Mouse (Mus musculus) kidney, postnatal 4 days (tissue): ENCODE measurements around the gene Tldc2.

ENCODE experiments used
- DNase-seq, 2 experiments: peaks; one replicate each; pipeline ENCODE4 v3.0.0; 2021; ENCODE audit warnings: mixed read lengths in 2 of 2

The Tldc2 gene

DNA sequence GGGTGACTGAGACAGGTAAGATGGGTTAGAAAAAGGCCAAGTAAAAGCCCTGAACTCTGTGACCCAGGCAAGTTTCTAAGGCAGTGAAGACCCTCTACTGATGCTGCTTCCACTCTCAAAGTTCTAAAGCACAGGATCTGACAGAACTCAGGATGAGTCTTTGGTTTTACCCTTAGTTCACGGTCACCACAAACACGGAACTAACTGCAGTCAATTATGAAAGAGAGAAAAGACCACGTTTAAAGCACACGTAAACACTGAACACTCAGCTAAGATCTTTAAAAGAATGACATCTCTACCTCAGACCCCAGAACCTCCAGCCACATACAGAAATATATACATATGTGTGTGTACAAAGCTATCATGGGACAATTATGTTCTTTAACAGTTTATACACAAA is 42.2 kb downstream of the Tldc2 start:
- no peak for DNase-seq

DNA sequence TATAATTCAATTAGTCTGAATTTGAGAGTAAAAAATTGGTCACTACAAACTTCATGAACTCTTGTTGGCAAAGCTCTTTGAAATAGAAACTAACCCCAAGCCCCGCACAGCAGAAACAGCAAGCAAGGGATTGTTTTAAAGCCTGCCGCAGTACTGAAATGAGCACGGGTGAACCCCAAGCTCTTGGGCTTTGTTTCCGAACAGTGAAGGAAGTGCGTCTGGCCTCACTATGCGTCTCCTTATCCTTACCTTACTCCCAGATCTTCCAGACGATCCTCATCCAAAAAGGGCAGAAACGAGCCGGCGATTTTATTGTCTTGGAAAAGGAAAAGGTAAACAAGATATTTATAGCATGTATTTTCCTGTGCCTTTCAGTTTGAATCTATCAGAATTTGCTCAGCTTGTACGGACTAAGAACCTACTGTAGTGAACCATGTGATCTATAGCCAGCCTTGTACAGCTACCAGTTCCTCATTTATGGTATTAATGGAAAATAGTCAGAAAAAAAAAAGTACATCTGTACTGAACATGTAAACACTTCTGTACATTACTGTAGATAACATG is 42.8 kb downstream of the Tldc2 start:
- DNase-seq, result no peak

DNA sequence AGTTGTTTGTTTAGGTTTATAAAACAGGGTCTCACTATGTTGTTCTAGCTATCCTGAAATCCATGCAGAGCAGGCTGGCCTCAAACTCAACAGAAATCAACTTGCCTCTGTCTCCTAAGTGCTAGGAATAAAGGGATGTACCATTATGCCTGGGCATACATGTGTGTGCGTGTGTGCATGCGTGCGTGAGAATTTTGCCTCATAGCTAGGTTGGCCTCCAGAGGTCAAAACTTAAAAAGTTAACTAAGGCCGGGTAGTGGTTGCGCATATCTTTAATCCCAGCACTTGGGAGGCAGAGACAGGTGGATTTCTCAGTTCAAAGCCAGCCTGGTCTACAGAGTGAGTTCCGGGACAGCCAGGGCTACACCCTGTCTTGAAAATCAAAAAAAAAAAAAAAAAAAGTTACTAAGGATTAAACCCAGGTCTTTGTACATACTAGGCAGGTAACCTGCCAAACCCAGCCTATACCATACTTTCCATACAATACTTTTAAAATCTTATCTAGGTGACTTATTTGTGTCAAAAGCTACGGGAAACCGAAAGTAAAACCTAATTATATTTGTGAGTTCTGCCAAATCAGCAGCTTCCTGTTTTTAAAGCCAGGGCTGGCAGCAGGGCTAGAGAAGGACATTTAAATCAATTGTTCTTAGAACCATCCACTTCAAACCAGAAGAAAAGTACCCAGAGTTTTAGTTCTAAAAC is 44.1 kb downstream of the Tldc2 start:
- DNase-seq, result peak in 1 of 2 experiments; percentile 10

DNA sequence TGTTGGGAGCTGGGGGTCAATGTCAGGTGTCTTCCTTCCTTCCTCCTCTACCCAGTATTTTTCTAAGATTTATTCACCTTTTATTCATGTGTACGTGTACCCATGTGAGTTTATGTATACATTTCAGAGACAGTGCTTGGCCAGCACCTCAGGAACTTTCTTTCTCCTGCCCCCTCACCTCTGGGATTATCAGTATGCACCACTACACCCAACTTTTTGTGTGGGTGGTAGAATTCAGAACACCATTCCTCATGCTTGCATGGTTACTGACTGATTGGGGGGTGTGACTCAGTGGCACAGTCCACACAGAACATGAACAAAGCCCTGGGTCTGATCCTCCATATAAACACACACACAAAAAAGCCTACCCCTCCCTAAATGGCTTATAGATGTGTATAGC is 45.2 kb downstream of the Tldc2 start:
- no peak for DNase-seq

DNA sequence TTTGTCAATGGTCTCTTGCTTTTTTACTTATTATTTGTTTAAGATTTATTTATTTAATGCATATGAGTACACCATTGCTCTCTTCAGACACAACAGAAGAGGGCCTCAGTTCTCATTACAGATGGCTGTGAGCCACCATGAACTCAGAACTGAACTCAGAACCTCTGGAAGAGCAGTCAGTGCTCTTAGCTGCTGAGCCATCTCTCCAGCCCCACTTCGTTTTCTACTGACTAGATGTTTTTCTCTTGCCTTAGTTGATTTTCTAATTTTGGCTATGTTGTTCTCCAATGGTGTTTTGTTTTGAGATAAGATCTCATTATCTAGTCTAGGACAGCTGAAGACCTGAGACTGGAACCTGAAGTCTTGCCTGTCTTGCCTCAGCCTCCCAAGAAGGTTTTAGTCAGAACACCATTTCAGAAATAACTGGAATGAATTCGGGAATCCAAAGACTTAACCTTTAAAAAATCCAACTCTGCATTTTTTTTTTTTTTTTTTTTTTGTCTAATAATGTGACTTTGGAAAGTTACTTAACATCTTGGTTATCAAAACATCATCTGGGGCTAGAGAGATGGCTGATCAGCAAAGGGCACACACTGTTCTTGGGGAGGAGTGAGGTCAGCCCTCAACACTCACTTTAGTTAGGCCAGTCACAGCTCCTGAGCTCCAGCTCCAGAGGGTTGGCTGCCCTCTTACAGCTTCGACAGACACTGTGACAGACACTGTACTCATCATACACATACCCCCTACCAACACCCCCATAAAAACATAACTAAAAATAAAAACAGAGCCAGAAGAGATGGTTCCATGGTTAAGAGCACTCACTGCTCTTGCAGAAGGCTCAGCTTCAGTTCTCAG is 46.1 kb downstream of the Tldc2 start:
- DNase-seq, result no peak

DNA sequence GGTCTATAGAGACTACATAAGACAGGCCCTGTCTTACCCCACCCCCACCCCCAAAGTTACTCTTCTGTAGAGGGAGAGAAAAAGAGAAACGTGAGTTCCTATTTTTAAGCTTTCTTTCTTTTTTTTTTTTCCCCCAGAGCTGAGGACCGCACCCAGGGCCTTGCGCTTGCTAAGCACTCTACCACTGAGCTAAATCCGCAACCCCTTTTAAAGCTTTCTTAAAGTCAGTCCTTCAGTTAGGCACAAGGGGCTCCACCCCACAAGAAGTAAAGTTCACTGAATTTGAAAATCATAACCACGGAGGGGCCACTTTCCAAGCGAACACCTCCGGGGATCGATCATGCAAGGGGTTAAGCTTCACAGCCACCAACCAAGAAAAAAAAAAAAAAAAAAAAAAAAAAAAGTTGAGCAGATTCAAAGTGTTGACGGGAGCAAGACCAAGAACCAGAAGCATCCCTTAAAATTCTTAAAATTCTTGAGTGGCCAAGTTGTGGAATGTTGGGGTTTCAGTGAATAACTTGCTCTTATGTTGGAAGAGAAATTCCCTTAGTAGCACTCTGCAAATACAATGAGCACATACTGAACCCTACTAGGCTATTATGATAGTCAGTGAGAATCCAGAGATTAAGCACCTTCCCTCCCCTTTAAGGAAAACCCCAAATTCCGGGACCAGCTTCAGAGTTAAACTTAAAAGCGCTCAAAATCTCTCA is 47.1 kb downstream of the Tldc2 start:
- DNase-seq, result no peak

DNA sequence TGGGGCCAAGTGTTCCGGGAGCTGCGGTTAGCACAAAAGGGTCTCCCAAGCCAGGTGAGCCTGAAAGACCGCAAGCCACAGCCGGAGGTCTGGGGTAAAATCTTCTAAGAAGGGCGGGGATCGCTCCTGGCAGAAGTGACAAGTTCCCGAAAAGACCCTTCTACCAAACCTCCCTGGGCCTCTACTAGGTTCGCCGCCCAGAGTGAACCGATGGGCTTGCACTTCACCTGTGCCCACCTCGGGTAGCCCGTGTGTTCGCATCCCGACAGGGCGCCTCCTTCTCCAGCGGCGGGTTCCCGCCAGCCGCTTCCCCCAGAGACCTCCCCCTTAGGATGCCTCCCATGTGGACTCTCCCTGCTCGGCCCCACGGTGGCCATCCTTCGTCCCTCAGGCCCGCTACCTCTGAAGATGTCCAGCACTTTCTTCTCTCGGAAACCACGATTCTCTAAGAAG is 47.6 kb downstream of the Tldc2 start:
- DNase-seq, result peak in 1 of 2 experiments; percentile 55

DNA sequence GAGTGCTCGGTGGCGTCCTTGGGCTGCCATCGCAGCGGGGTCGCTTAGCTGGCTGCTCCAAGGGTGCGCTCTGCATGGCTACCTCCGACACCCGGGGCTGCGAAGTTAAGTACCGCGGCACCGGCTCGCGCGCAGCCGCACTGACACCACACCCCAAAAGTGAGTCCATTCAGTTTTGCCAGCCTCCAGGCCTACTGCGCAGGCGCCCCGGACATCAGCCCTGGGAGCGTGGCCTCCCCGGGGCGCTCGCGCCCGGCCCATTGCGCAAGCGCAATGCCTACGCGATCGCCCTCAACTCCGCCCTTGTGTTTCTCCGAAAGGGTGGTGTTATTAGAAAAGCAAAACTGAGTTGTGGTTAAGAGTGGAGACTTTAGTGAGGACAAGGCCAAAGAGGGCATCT is 48.2 kb downstream of the Tldc2 start, which contains the start of gene Samhd1:
Gene Samhd1 (minus strand): TSS at position 252 of the 400 bp plus-strand sequence.
- peak; percentile 94 to 96 for DNase-seq

DNA sequence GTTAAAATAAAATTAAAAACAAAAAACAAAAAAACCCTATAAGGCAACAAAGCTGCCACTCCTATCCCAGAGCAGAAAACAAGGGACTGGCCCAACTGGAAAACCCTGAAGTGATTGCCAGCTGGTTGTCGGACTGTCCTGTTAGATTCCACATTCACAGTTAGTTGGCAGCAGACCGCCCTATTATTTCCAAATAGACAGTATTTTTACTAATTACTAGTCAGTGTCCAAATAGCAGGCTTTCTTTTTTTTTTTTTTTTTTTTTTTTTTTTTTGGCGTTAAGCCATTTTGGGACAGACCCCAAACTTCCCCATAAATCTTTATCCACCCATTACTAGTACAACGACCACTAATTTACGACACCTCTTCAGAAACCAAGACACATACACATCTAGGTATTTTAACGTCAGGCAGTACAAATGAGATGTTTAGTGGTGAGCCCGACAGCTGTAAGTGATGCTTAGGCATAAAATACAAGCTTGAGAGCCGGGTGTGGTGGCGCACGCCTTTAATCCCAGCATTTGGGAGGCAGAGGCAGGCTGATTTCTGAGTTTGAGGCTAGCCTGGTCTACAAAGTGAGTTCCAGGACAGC is 48.8 kb downstream of the Tldc2 start:
- no peak for DNase-seq

DNA sequence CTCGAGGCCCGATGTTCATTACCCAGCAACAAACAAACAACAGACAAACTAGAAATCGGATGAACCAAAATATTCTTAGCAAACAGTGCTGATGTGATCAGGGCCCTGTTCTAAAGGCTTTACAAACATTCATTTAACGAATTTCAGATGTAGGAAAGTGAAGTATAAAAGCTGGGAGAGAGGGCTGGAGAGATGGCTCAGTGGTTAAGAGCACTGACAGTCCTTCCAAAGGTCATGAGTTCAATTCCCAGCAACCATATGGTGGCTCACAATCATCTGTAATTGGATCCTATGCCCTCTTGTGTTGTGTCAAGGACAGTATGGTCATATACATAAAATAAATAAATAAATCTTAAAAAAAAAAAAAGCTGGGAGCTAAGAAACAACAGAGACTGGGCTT is 49.3 kb downstream of the Tldc2 start:
- no peak for DNase-seq

DNA sequence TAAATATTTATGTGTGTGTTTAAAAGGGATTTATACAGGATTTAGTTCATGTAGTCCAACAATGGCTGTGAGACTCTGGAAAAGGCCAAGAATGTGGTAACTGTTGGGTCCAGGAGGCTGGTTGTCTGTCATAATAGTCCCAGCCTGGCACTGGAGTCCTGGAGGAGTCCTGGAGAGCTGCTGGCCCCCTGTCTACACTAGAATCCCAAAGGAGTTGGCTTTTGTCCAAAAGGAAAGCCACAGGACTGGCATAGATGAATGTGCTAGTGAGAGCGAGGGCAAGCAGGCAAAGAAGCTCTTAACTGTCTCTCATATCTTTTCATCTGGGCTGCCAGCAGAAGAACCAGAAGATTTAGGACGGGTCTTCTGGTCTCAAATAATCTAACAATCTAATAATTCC is 49.8 kb downstream of the Tldc2 start:
- DNase-seq, result no peak

DNA sequence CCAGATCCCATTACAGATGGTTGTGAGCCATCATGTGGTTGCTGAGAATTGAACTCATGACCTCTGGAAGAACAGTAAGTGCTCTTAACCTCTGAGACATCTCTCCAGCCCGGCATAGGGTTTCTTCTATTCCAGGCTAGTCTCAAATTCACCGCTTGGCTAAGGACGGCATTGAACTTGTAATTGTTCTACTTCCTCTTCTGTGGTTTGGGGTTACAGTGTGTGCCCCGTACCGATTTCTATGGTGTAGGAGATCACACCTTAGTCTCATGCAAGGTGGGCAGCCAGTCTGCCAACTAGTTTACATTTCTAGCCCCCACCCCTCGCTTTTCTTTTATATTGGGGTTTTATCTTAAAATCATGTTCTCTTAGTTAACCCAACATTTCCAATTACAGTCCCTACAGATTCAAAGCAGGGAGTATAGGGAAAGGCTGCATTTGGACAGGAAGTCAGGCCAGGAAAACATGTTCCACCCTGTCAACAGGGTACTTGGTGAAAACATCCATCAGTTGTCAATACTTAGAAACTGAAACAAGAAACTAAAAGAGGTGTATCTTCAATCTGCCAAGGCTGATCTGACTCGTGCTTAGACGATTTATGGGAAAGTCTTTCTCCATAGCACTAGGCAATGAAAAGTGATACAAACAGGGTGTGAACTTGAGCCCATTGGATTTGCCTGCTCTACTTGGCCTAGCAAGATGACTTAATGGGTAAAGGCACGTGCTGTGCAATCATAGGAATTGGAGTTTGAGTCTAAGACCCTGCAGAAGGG is 51.3 kb downstream of the Tldc2 start:
- no peak for DNase-seq

DNA sequence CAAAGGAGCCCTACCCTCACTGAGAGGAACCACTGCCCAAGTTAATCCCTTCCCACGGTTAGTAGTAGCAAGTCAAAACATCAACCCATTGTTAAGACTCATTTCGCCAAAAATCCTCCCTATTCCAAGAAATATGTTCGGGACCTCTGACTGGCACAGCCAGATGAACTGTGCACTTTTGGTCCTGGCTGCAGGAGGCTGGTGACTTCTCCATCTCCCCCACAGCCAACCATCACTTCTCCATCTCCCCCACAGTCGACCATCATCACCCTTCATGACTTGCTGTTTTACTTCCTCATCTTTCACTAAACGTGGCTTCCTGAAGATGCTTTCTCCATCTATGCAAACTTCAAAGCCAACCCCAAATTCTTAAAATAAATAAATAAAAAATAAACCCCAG is 52.0 kb downstream of the Tldc2 start:
- no peak for DNase-seq

DNA sequence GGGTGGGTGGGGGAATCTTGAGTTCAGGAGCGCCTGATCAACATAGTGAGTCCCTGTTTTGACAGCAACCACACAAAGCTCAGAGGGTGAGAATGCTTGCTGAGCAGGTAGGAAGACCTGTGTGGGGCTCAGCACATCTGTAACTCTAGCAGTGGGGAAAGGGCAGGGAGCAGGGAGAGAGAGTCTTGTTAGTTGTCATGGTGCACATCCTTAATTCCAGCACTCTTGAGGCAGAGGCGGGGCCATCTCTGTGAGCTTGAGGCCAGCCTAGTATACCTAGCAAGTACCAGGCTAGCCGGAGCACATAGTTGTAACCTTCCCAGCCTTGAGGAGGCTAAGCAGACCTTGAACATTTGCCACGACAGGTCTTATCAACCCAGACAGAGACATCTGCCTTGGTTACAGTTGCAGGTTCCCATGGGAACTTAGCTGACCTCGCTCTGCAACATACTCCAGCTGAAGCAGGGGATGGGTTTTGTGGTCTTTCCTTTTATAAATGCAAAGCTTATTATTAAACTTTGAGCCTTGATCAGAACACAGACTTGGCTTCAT is 52.5 kb downstream of the Tldc2 start:
- no peak for DNase-seq

DNA sequence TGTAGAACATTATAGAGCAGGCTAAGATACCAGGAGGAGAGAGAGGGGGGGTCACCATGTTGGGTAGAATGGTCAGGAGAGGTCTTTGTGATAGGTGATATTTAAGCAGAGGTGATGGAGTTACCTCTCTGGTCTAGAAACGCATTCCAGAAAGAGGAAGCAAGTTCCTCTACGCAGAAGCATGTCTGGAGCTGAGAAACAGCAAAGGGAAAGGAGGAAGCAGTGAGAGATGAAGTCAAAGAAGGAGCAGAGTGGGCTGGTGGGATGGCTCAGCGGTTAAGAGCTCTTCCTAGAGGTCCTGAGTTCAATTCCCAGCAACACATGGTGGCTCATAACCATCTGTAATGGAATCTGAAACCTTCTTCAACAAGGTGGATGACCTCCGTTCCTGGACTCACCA is 55.1 kb downstream of the Tldc2 start:
- no peak for DNase-seq

DNA sequence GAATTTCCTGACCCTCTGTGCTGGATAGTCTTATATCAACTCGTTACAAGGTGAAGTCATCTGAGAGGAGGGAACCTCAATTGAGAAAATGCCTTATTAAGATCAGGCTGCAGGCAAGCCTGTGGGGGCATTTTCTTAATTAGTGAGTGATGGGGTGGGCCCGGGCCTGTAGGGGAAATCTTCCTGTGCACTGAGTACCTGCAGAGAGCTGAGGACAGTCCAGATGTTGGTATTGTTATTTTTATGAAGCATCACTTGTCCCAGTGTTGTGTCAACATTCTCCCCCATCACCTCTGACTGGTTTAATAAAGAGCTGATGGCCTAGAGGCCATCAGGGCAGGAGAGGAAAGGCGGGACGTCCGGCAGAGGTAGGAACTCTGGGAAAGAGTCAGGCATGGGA is 57.3 kb downstream of the Tldc2 start:
- DNase-seq, result no peak

DNA sequence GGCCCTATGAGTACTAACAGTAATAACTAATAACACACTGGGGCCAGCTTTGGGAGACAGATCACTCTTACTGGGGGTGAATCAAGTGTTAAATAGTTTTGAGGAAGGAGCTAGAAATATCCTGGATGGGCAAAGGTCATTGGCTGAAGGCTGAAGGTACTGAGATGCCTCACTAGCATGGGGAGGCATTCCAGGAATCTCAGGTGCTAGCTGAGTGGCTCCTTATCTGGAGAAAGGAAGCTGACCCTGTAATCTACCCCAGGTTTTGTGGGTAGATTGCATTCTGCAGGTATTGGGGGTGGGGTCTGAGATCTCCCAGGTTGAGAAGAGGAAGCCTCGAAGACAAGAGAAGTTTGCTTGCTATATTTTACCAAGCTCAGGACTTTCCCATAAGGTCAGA is 58.3 kb downstream of the Tldc2 start:
- DNase-seq, result no peak
